Mouse (Mus musculus) E14TG2a.4 (cell line): ENCODE measurements around the gene Gspt1.

ENCODE experiments used
- CTCF ChIP-seq: conservative IDR thresholded peaks from 2 replicates; pipeline ENCODE4 v1.5.1; 2014; ENCODE audit warnings: low read length
- NANOG ChIP-seq: IDR thresholded peaks from 2 replicates; pipeline ENCODE4 v1.6.1; 2014; ENCODE audit warnings: borderline replicate concordance, low read length, mixed read lengths

DNA sequence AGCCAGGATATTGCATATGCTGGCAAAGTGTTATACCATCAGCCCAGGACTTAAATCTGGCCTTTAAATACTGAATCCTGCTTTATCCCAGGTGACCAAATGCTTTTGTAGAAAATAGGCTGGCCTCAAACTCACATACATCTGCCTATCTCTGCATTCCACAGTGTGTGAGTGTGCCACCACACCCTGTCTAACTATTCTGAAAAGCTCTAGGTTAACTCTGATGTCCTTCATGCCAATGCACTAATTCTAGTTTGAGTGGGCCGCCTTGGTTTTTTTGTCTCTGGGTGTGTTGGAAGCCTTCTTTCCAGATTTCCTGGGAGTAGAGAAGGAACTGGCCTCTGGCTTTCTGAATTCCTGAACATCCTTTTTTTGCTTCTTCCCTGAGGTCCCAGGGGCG lies 60.9 kb downstream of the Gspt1 start:
- no peak for TF ChIP-seq CTCF
- no peak for TF ChIP-seq NANOG
